Mouse (Mus musculus) neural tube, embryonic 13.5 days (tissue): Measurements from ENCODE around the gene Irgm2. TPM values are rescaled to one million over a fixed set of nuclear protein-coding genes. Genes with fewer than 3 reads are reported as not detected.

ENCODE experiments used
- ATAC-seq: fragments of 200-750 bp; cut with Nextera tagmentation; 2 replicates; pipeline ENCODE4 v1.8.0; 2017; ENCODE audit warnings: low read depth, mild to moderate bottlenecking, moderate TSS enrichment, moderate library complexity
- H3K27ac ChIP-seq: fragments of 300-500 bp; sonication (generic); replicated peaks from 2 replicates; pipeline ENCODE4 v1.5.1; 2015; ENCODE audit warnings: moderate library complexity, mild to moderate bottlenecking, inconsistent platforms
- H3K27me3 ChIP-seq: fragments of 300-500 bp; sonication (generic); 2 replicates; pipeline ENCODE4 v1.6.1; 2015; ENCODE audit warnings: mild to moderate bottlenecking, inconsistent platforms
- H3K36me3 ChIP-seq: fragments of 300-500 bp; sonication (generic); 2 replicates; pipeline ENCODE4 v1.6.1; 2015; ENCODE audit warnings: mild to moderate bottlenecking, inconsistent platforms
- H3K4me1 ChIP-seq: fragments of 300-500 bp; sonication (generic); replicated peaks from 2 replicates; pipeline ENCODE4 v1.6.1; 2015; ENCODE audit warnings: inconsistent platforms
- H3K4me2 ChIP-seq: fragments of 300-500 bp; sonication (generic); 2 replicates; pipeline ENCODE4 v1.6.1; 2015; ENCODE audit warnings: inconsistent platforms, mild to moderate bottlenecking, moderate library complexity
- H3K4me3 ChIP-seq: fragments of 300-500 bp; sonication (generic); 2 replicates; pipeline ENCODE4 v1.5.1; 2015; ENCODE audit warnings: mild to moderate bottlenecking, inconsistent platforms
- H3K9ac ChIP-seq: fragments of 300-500 bp; sonication (generic); 2 replicates; pipeline ENCODE4 v1.6.1; 2015; ENCODE audit warnings: moderate library complexity, mild to moderate bottlenecking, inconsistent platforms
- H3K9me3 ChIP-seq: fragments of 300-500 bp; sonication (generic); 2 replicates; pipeline ENCODE4 v1.6.1; 2016; ENCODE audit warnings: inconsistent platforms
- WGBS: fragments of 180-500 bp; shearing (Covaris S2); methylation state at CpG from one replicate; pipeline ENCODE4 v1.1.7; 2015; 5-methylcytosine and 5-hydroxymethylcytosine counted together
- polyA plus RNA-seq: library from polyadenylated mRNA; unstranded; fragments of >200 nt; fragmentation: Nextera tagmentation; extraction: Ambion mirVana; gene quantifications from 2 replicates; pipeline ENCODE4 v1.2.1, GENCODE M21; 2015

The Irgm2 gene
- polyA plus RNA-seq, 1 experiment from 2014 or later = 0.95 TPM

- Histone ChIP-seq H3K9ac (peak overlapping the region; percentile 64), H3K9me3 (no peaks in the 10 kb centered on the region), H3K36me3 (no peaks in the 10 kb centered on the region), H3K4me2 (peak overlapping the region; percentile 64), H3K4me1 (peaks cover 9% of the 10 kb centered on the region; the same call in 1 of the 2 replicates), H3K4me3 (peak overlapping the region; percentile 44), H3K27ac (no peak overlapping the region), H3K27me3 (no peaks in the 10 kb centered on the region; the same call in 1 of the 2 replicates)
- WGBS = 1% methylated on average over 37 of the region's 37 CpGs
- ATAC-seq = peak; percentile 94
These were observed 39.7 kb downstream of the Irgm2 start for GRCm38 (mm10) chr11:58238840-58239791.

GRCm38 (mm10) chr11:58247294-58247693, 47.9 kb downstream of the Irgm2 start:
- Histone ChIP-seq H3K4me3 (no peak overlapping the region), H3K4me1 (no peaks in the 10 kb centered on the region), H3K36me3 (no peaks in the 10 kb centered on the region), H3K9ac (no peak overlapping the region), H3K27me3 (no peaks in the 10 kb centered on the region), H3K27ac (no peak overlapping the region), H3K9me3 (no peaks in the 10 kb centered on the region), H3K4me2 (no peak overlapping the region)
- no peak for ATAC-seq
- WGBS = 36% methylated on average over 4 of the region's 4 CpGs

- no peak for ATAC-seq
- H3K27ac ChIP-seq = no peak overlapping the region
- WGBS = 83% methylated on average over 7 of the region's 7 CpGs
These were observed 50.0 kb downstream of the Irgm2 start for GRCm38 (mm10) chr11:58249203-58249981.

GRCm38 (mm10) chr11:58250550-58250949, 51.1 kb downstream of the Irgm2 start:
- Histone ChIP-seq H3K4me1 (no peaks in the 10 kb centered on the region), H3K4me2 (no peak overlapping the region), H3K9me3 (no peaks in the 10 kb centered on the region), H3K27ac (no peak overlapping the region), H3K36me3 (no peaks in the 10 kb centered on the region), H3K4me3 (no peak overlapping the region), H3K9ac (no peak overlapping the region), H3K27me3 (no peaks in the 10 kb centered on the region)
- ATAC-seq = no peak
- WGBS = 85% methylated on average over 5 of the region's 5 CpGs

More at GRCm38 (mm10) chr11:58249203-58249981, 50.0 kb downstream of the Irgm2 start:
- Histone ChIP-seq H3K9me3 (no peaks in the 10 kb centered on the region), H3K4me2 (no peak overlapping the region), H3K4me3 (no peak overlapping the region), H3K36me3 (no peaks in the 10 kb centered on the region), H3K27me3 (no peaks in the 10 kb centered on the region), H3K4me1 (no peaks in the 10 kb centered on the region), H3K9ac (no peak overlapping the region)

GRCm38 (mm10) chr11:58254411-58254810, 55.0 kb downstream of the Irgm2 start:
- no peak overlapping the region for H3K4me2 ChIP-seq
- no peaks in the 10 kb centered on the region for H3K4me1 ChIP-seq
- no peak for ATAC-seq
- no peaks in the 10 kb centered on the region for H3K27me3 ChIP-seq
- no peaks in the 10 kb centered on the region for H3K36me3 ChIP-seq
- no peak overlapping the region for H3K9ac ChIP-seq
- H3K9me3 ChIP-seq = no peaks in the 10 kb centered on the region
- WGBS = 88% methylated on average over 3 of the region's 3 CpGs
- no peak overlapping the region for H3K4me3 ChIP-seq
- H3K27ac ChIP-seq = no peak overlapping the region

- H3K4me2 ChIP-seq = no peak overlapping the region
- ATAC-seq = no peak
- no peaks in the 10 kb centered on the region for H3K27me3 ChIP-seq
- WGBS = 85% methylated on average over 5 of the region's 5 CpGs
- no peaks in the 10 kb centered on the region for H3K36me3 ChIP-seq
- no peak overlapping the region for H3K9ac ChIP-seq
- no peaks in the 10 kb centered on the region for H3K4me1 ChIP-seq
- no peak overlapping the region for H3K27ac ChIP-seq
- H3K9me3 ChIP-seq = no peaks in the 10 kb centered on the region
- H3K4me3 ChIP-seq = no peak overlapping the region
These were observed 58.4 kb downstream of the Irgm2 start for GRCm38 (mm10) chr11:58257816-58258215.

- H3K27me3 ChIP-seq = no peaks in the 10 kb centered on the region
- H3K4me1 ChIP-seq = no peaks in the 10 kb centered on the region
- H3K9me3 ChIP-seq = no peaks in the 10 kb centered on the region
- no peak overlapping the region for H3K4me2 ChIP-seq
- ATAC-seq = no peak
- no peak overlapping the region for H3K4me3 ChIP-seq
- 89% methylated on average over 4 of the region's 4 CpGs for WGBS
- no peak overlapping the region for H3K9ac ChIP-seq
- H3K36me3 ChIP-seq = no peaks in the 10 kb centered on the region
- H3K27ac ChIP-seq = no peak overlapping the region
These were observed 60.7 kb downstream of the Irgm2 start for GRCm38 (mm10) chr11:58260156-58260555.

GRCm38 (mm10) chr11:58261826-58262225, 62.4 kb downstream of the Irgm2 start:
- WGBS = 86% methylated on average over 4 of the region's 4 CpGs
- no peak for ATAC-seq
- no peaks in the 10 kb centered on the region for H3K9me3 ChIP-seq
- H3K27ac ChIP-seq = no peak overlapping the region
- no peaks in the 10 kb centered on the region for H3K36me3 ChIP-seq
- H3K4me2 ChIP-seq = no peak overlapping the region
- H3K4me1 ChIP-seq = no peaks in the 10 kb centered on the region
- H3K27me3 ChIP-seq = no peaks in the 10 kb centered on the region
- H3K4me3 ChIP-seq = no peak overlapping the region
- no peak overlapping the region for H3K9ac ChIP-seq

- Histone ChIP-seq H3K36me3 (no peaks in the 10 kb centered on the region), H3K9ac (no peak overlapping the region), H3K4me2 (no peak overlapping the region), H3K27me3 (no peaks in the 10 kb centered on the region), H3K27ac (no peak overlapping the region), H3K9me3 (no peaks in the 10 kb centered on the region), H3K4me1 (no peaks in the 10 kb centered on the region), H3K4me3 (no peak overlapping the region)
- ATAC-seq = no peak
- WGBS = 88% methylated on average over 3 of the region's 3 CpGs
These were observed 62.9 kb downstream of the Irgm2 start for GRCm38 (mm10) chr11:58262336-58262735.

- no peak overlapping the region for H3K4me3 ChIP-seq
- H3K27ac ChIP-seq = no peak overlapping the region
- ATAC-seq = no peak
- no peaks in the 10 kb centered on the region for H3K36me3 ChIP-seq
- no peak overlapping the region for H3K4me2 ChIP-seq
- H3K4me1 ChIP-seq = no peaks in the 10 kb centered on the region
- no peaks in the 10 kb centered on the region for H3K9me3 ChIP-seq
- H3K9ac ChIP-seq = no peak overlapping the region
- H3K27me3 ChIP-seq = no peaks in the 10 kb centered on the region
- 95% methylated on average over 2 of the region's 2 CpGs for WGBS
These were observed 64.1 kb downstream of the Irgm2 start for GRCm38 (mm10) chr11:58263516-58263915.

GRCm38 (mm10) chr11:58264546-58264945, 65.1 kb downstream of the Irgm2 start:
- Histone ChIP-seq H3K27ac (no peak overlapping the region), H3K27me3 (no peaks in the 10 kb centered on the region), H3K4me2 (no peak overlapping the region), H3K4me1 (no peaks in the 10 kb centered on the region), H3K36me3 (no peaks in the 10 kb centered on the region), H3K4me3 (no peak overlapping the region), H3K9me3 (no peaks in the 10 kb centered on the region), H3K9ac (no peak overlapping the region)
- WGBS = 86% methylated on average over 9 of the region's 9 CpGs
- no peak for ATAC-seq

GRCm38 (mm10) chr11:58268285-58268684, 68.9 kb downstream of the Irgm2 start:
- H3K4me3 ChIP-seq = no peak overlapping the region
- H3K9me3 ChIP-seq = no peaks in the 10 kb centered on the region
- H3K27me3 ChIP-seq = no peaks in the 10 kb centered on the region
- no peaks in the 10 kb centered on the region for H3K4me1 ChIP-seq
- H3K4me2 ChIP-seq = no peak overlapping the region
- ATAC-seq = no peak
- no peak overlapping the region for H3K9ac ChIP-seq
- H3K36me3 ChIP-seq = no peaks in the 10 kb centered on the region
- 81% methylated on average over 3 of the region's 3 CpGs for WGBS
- H3K27ac ChIP-seq = no peak overlapping the region
